Mouse (Mus musculus) megakaryocyte, embryonic 14.5 days (primary cell): ENCODE data around the gene Vps16.

Source experiments
- FLI1 ChIP-seq: IDR thresholded peaks from 2 replicates; pipeline ENCODE4 v1.6.1; 2012; ENCODE audit warnings: low read length, inconsistent platforms, mixed read lengths
- GATA1 ChIP-seq: IDR thresholded peaks from 3 replicates; pipeline ENCODE4 v1.6.1; 2012; ENCODE audit warnings: mixed read lengths, low read length, inconsistent platforms, borderline replicate concordance

DNA sequence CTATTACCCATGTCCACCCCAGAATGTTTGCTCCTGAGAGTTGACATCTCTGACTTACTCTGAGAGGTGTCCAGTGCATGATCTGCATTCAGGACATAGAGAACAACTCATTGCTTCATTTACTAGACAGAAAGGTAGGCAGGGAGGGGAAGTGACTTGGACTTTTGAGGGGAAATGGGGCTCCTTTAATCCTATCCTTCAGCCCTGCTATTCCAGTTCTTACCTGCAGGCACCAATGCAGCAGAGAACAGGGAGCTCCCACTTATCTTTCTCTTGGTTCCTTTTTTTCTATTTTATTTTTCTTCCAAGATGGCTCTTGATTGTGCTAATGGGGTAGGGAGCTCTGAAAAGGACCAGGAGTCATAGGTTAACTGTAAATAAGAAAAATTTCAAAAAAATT is 24.3 kb downstream of the Vps16 start:
- TF ChIP-seq GATA1 (no peak), FLI1 (no peak)
